Mouse (Mus musculus): ENCODE measurements around the gene Zc3h18. TPM values are rescaled to one million over a fixed set of nuclear protein-coding genes. Genes with fewer than 3 reads are reported as not detected.
A peak's percentile ranks its signal among the peaks of the same experiment; 100 is the strongest.

The Zc3h18 gene
- polyA plus RNA-seq, 1 experiment from 2014 or later: 37.0 TPM

- DNase-seq (ENCODE audit: low spot score): no peak
- Histone ChIP-seq H3K36me3 (ENCODE audit: control insufficient read depth, insufficient read depth, low read length) (peaks cover 35% of the 10 kb centered on the region; the same call in 1 of the 2 replicates), H3K27ac (ENCODE audit: low read depth) (no peak overlapping the region), H3K27me3 (replicated peaks; ENCODE audit: control insufficient read depth, insufficient read depth, low read length) (peaks cover 35% of the 10 kb centered on the region), H3K4me3 (ENCODE audit: low read depth, low read length) (no peak overlapping the region), H3K9ac (ENCODE audit: low read length) (no peak overlapping the region), H3K4me2 (ENCODE audit: low read length) (no peak overlapping the region), H3K4me1 (replicated peaks; ENCODE audit: control insufficient read depth, insufficient read depth, low read length) (peaks cover 14% of the 10 kb centered on the region; the same call in 1 of the 2 replicates), H3K9me3 (ENCODE audit: control insufficient read depth, low read length) (no peaks in the 10 kb centered on the region)
- ATAC-seq (replicated peaks; ENCODE audit: low FRiP score, low TSS enrichment, low read depth): no peak
- 90% methylated on average over 13 of the region's 13 CpGs for WGBS
Measured at GRCm38 (mm10) chr8:122334791-122335490, 41.5 kb upstream of the Zc3h18 start.

- peaks cover 35% of the 10 kb centered on the region; the same call in 1 of the 2 replicates for H3K36me3 ChIP-seq (ENCODE audit: control insufficient read depth, insufficient read depth, low read length)
- ATAC-seq (replicated peaks; ENCODE audit: low FRiP score, low TSS enrichment, low read depth) (peak; percentile 10; the same call in 1 of the 2 replicates), DNase-seq (ENCODE audit: low spot score) (no peak)
- H3K4me3 ChIP-seq (ENCODE audit: low read depth, low read length): peak overlapping the region; percentile 41
- peak overlapping the region; percentile 63 for H3K4me2 ChIP-seq (ENCODE audit: low read length)
- peaks cover 8% of the 10 kb centered on the region; the same call in 1 of the 2 replicates for H3K4me1 ChIP-seq (replicated peaks; ENCODE audit: control insufficient read depth, insufficient read depth, low read length)
- peaks cover 35% of the 10 kb centered on the region for H3K27me3 ChIP-seq (replicated peaks; ENCODE audit: control insufficient read depth, insufficient read depth, low read length)
- WGBS: 29% methylated on average over 57 of the region's 57 CpGs
- H3K9me3 ChIP-seq (ENCODE audit: control insufficient read depth, low read length): no peaks in the 10 kb centered on the region
- H3K9ac ChIP-seq (ENCODE audit: low read length): peak overlapping the region; percentile 27; the same call in 1 of the 2 replicates
- no peak overlapping the region for H3K27ac ChIP-seq (ENCODE audit: low read depth)
Measured at GRCm38 (mm10) chr8:122335638-122336250, 40.7 kb upstream of the Zc3h18 start.

- Histone ChIP-seq H3K4me3 (ENCODE audit: low read depth, low read length) (peak overlapping the region; percentile 41), H3K4me1 (replicated peaks; ENCODE audit: control insufficient read depth, insufficient read depth, low read length) (peaks cover 1% of the 10 kb centered on the region; the same call in 1 of the 2 replicates), H3K9ac (ENCODE audit: low read length) (peak overlapping the region; percentile 27; the same call in 1 of the 2 replicates), H3K4me2 (ENCODE audit: low read length) (peak overlapping the region; percentile 63), H3K27ac (ENCODE audit: low read depth) (no peak overlapping the region), H3K9me3 (ENCODE audit: control insufficient read depth, low read length) (no peaks in the 10 kb centered on the region), H3K27me3 (replicated peaks; ENCODE audit: control insufficient read depth, insufficient read depth, low read length) (peaks cover 35% of the 10 kb centered on the region), H3K36me3 (ENCODE audit: control insufficient read depth, insufficient read depth, low read length) (peaks cover 35% of the 10 kb centered on the region; the same call in 1 of the 2 replicates)
- 14% methylated on average over 80 of the region's 81 CpGs for WGBS
- DNase-seq (ENCODE audit: low spot score): no peak
- peak; percentile 61 for ATAC-seq (replicated peaks; ENCODE audit: low FRiP score, low TSS enrichment, low read depth)
Measured at GRCm38 (mm10) chr8:122336251-122336910, 40.0 kb upstream of the Zc3h18 start.

- no peaks in the 10 kb centered on the region for H3K9me3 ChIP-seq (ENCODE audit: control insufficient read depth, low read length)
- peaks cover 15% of the 10 kb centered on the region for H3K4me1 ChIP-seq (replicated peaks; ENCODE audit: control insufficient read depth, insufficient read depth, low read length)
- H3K4me3 ChIP-seq (ENCODE audit: low read depth, low read length): no peak overlapping the region
- ATAC-seq (replicated peaks; ENCODE audit: low FRiP score, low TSS enrichment, low read depth) (no peak), DNase-seq (ENCODE audit: low spot score) (no peak)
- no peak overlapping the region for H3K9ac ChIP-seq (ENCODE audit: low read length)
- peaks cover 32% of the 10 kb centered on the region; the same call in 1 of the 2 replicates for H3K36me3 ChIP-seq (ENCODE audit: control insufficient read depth, insufficient read depth, low read length)
- WGBS: 56% methylated on average over 6 of the region's 6 CpGs
- no peak overlapping the region for H3K27ac ChIP-seq (ENCODE audit: low read depth)
- H3K4me2 ChIP-seq (ENCODE audit: low read length): no peak overlapping the region
- H3K27me3 ChIP-seq (replicated peaks; ENCODE audit: control insufficient read depth, insufficient read depth, low read length): peaks cover 43% of the 10 kb centered on the region
Measured at GRCm38 (mm10) chr8:122338852-122339251, 37.6 kb upstream of the Zc3h18 start.

- DNase-seq (ENCODE audit: low spot score) (no peak), ATAC-seq (replicated peaks; ENCODE audit: low FRiP score, low TSS enrichment, low read depth) (no peak)
- H3K4me1 ChIP-seq (replicated peaks; ENCODE audit: control insufficient read depth, insufficient read depth, low read length): peaks cover 19% of the 10 kb centered on the region
- 89% methylated on average over 3 of the region's 3 CpGs for WGBS
- 0 out of 2 replicates have a peak, but pooled peaks cover 21% of the 10 kb centered on the region for H3K36me3 ChIP-seq (ENCODE audit: control insufficient read depth, insufficient read depth, low read length)
- no peak overlapping the region for H3K4me3 ChIP-seq (ENCODE audit: low read depth, low read length)
- no peaks in the 10 kb centered on the region for H3K9me3 ChIP-seq (ENCODE audit: control insufficient read depth, low read length)
- no peak overlapping the region for H3K9ac ChIP-seq (ENCODE audit: low read length)
- H3K27me3 ChIP-seq (replicated peaks; ENCODE audit: control insufficient read depth, insufficient read depth, low read length): peaks cover 37% of the 10 kb centered on the region
- no peak overlapping the region for H3K4me2 ChIP-seq (ENCODE audit: low read length)
- H3K27ac ChIP-seq (ENCODE audit: low read depth): no peak overlapping the region
Measured at GRCm38 (mm10) chr8:122340761-122341160, 35.6 kb upstream of the Zc3h18 start.

GRCm38 (mm10) chr8:122341790-122342189 is 34.6 kb upstream of the Zc3h18 start:
- no peak overlapping the region for H3K4me2 ChIP-seq (ENCODE audit: low read length)
- H3K9me3 ChIP-seq (ENCODE audit: control insufficient read depth, low read length): no peaks in the 10 kb centered on the region
- no peak overlapping the region for H3K27ac ChIP-seq (ENCODE audit: low read depth)
- ATAC-seq (replicated peaks; ENCODE audit: low FRiP score, low TSS enrichment, low read depth) (no peak), DNase-seq (ENCODE audit: low spot score) (no peak)
- no peak overlapping the region for H3K4me3 ChIP-seq (ENCODE audit: low read depth, low read length)
- peaks cover 27% of the 10 kb centered on the region for H3K27me3 ChIP-seq (replicated peaks; ENCODE audit: control insufficient read depth, insufficient read depth, low read length)
- WGBS: 82% methylated on average over 6 of the region's 6 CpGs
- 0 out of 2 replicates have a peak, but pooled peaks cover 16% of the 10 kb centered on the region for H3K36me3 ChIP-seq (ENCODE audit: control insufficient read depth, insufficient read depth, low read length)
- H3K4me1 ChIP-seq (replicated peaks; ENCODE audit: control insufficient read depth, insufficient read depth, low read length): peaks cover 19% of the 10 kb centered on the region
- H3K9ac ChIP-seq (ENCODE audit: low read length): no peak overlapping the region

- peaks cover 19% of the 10 kb centered on the region for H3K4me1 ChIP-seq (replicated peaks; ENCODE audit: control insufficient read depth, insufficient read depth, low read length)
- no peak overlapping the region; the same call in 1 of the 2 replicates for H3K4me2 ChIP-seq (ENCODE audit: low read length)
- 32% methylated on average over 5 of the region's 5 CpGs for WGBS
- 0 out of 2 replicates have a peak, but pooled peaks cover 11% of the 10 kb centered on the region for H3K36me3 ChIP-seq (ENCODE audit: control insufficient read depth, insufficient read depth, low read length)
- H3K27me3 ChIP-seq (replicated peaks; ENCODE audit: control insufficient read depth, insufficient read depth, low read length): peaks cover 21% of the 10 kb centered on the region
- no peaks in the 10 kb centered on the region for H3K9me3 ChIP-seq (ENCODE audit: control insufficient read depth, low read length)
- no peak overlapping the region for H3K4me3 ChIP-seq (ENCODE audit: low read depth, low read length)
- DNase-seq (ENCODE audit: low spot score): no peak
- H3K9ac ChIP-seq (ENCODE audit: low read length): no peak overlapping the region
- no peak overlapping the region for H3K27ac ChIP-seq (ENCODE audit: low read depth)
- ATAC-seq (replicated peaks; ENCODE audit: low FRiP score, low TSS enrichment, low read depth): no peak
Measured at GRCm38 (mm10) chr8:122342362-122342761, 34.0 kb upstream of the Zc3h18 start.

- no peak for DNase-seq (ENCODE audit: low spot score)
- H3K9ac ChIP-seq (ENCODE audit: low read length): no peak overlapping the region
- no peaks in the 10 kb centered on the region for H3K9me3 ChIP-seq (ENCODE audit: control insufficient read depth, low read length)
- H3K27me3 ChIP-seq (replicated peaks; ENCODE audit: control insufficient read depth, insufficient read depth, low read length): peaks cover 17% of the 10 kb centered on the region
- 1% methylated on average over 9 of the region's 9 CpGs for WGBS
- H3K27ac ChIP-seq (ENCODE audit: low read depth): no peak overlapping the region
- H3K4me3 ChIP-seq (ENCODE audit: low read depth, low read length): no peak overlapping the region
- 0 out of 2 replicates have a peak, but pooled peaks cover 7% of the 10 kb centered on the region for H3K36me3 ChIP-seq (ENCODE audit: control insufficient read depth, insufficient read depth, low read length)
- H3K4me2 ChIP-seq (ENCODE audit: low read length): peak overlapping the region; percentile 42
- H3K4me1 ChIP-seq (replicated peaks; ENCODE audit: control insufficient read depth, insufficient read depth, low read length): peaks cover 19% of the 10 kb centered on the region
- ATAC-seq (replicated peaks; ENCODE audit: low FRiP score, low TSS enrichment, low read depth): no peak
Measured at GRCm38 (mm10) chr8:122342806-122343209, 33.6 kb upstream of the Zc3h18 start.

Data from intestine, embryonic 14.5 days (tissue).